Mouse (Mus musculus): ENCODE results near the gene Mtg2.

The Mtg2 gene

GRCm38 (mm10) chr2:180070481-180071453, at the start of gene Mtg2:
TSS of gene Mtg2 (plus strand) at chr2:180070588.
- peak; percentile 95 for DNase-seq

DNA sequence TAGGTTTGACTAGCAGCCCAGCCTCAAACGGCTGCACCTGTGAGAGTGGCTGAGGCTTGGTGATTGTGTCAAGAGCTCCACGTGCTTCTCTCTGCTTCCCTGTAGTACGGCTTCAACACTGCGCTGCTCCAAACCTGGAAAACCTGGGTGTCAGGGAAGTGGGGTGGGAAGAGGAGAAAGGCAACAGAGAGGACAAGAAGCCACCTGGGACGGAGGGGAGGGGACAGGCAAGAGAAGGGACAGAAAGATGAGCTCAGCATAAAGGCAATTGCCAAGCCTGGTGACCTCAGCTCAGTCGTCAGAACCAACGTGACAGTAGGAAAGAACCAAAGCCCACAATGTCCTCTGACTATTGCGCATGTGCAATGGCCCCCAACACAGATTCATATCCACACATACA, 49.5 kb upstream of the Mtg2 start:
- DNase-seq = peak; percentile 39

GRCm38 (mm10) chr2:180022751-180023150, 47.6 kb upstream of the Mtg2 start:
- peak; percentile 21 for DNase-seq

- DNase-seq = peak; percentile 100
Observed at GRCm38 (mm10) chr2:180024401-180025098, 45.8 kb upstream of the Mtg2 start, which contains the start of gene Lsm14b. TSS of gene Lsm14b (plus strand) at chr2:180024987.

GRCm38 (mm10) chr2:180025135-180025860, 45.1 kb upstream of the Mtg2 start:
- DNase-seq = peak; percentile 69

DNA sequence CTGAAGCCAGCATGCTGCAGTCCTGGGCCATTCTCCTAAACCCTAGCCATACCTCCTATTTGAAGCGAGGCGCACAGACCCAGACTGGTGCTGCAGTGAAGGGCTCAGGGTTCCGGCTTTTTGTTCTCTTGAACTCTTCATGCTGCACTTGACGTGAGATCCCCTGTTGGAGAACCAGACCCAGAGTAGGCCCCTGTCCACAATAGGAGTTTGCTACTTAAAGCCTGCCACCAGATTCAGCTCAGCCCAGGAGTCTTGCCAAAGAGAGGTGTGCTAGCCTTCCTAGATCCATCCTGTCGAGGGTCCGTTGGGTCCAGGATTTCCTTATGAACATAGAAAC, 44.6 kb upstream of the Mtg2 start:
- DNase-seq = peak; percentile 24

- no peak for DNase-seq
Observed at GRCm38 (mm10) chr2:180027768-180028167, 42.6 kb upstream of the Mtg2 start.

DNA sequence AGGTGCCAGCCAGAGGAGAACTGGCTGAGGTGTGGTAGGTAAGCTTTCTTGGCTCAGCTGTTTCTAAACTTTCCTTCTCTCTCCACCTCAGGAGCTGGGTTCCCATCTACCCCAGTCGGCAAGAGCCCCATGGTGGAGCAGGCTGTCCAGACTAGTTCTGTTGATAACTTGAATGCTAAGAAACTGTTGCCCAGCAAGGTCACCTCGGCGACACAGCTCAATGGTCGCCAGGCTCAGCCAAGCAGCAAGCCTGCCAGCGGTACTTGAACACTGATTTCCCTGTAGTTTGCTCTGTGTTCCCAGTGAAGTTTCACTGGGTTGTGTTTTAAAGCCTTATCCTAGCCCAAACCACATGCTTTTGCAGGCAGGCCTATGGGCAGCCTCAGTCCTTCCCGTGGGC, 39.1 kb upstream of the Mtg2 start:
- DNase-seq = no peak

DNA sequence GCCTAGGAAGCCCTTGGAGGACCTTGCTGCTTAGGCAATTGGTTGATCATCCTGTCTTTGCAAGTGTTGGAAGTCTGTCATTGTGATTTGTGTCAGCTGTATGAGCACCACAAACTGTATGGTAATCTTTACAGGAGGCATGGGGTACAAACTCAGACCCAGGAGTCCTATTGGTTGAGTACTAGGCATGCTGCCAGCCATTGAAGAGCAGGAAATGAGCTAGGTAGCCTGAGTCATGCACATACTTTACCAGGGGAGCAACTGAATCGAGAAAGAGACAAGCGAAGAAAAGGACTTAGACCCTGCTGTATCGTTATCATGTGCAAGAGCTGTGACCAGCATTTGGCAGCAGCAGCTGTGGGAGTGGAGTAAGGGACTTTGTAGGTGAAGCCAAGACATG, 37.5 kb upstream of the Mtg2 start:
- no peak for DNase-seq

- DNase-seq = no peak
Observed at GRCm38 (mm10) chr2:180033956-180034355, 36.4 kb upstream of the Mtg2 start.

DNA sequence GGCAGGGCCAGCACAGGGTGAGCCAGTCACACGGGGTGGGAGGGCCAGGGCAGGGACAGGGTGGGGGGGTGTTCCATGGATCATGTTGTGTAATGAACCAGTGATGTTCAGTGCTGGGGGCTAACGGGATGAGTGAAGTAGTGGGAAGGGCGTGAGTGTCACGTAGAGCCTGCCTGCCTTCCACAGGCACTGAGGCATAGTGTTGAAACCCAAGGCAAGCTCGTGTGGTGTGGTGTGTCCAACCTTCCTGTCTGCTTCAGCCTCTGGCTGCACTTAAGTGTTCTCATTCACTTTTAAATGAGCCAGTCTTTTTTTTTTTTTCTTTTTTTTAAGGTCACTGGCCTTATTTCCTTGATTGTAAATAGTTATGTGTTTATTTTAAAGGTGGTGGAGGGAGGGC, 35.6 kb upstream of the Mtg2 start:
- DNase-seq = no peak

DNA sequence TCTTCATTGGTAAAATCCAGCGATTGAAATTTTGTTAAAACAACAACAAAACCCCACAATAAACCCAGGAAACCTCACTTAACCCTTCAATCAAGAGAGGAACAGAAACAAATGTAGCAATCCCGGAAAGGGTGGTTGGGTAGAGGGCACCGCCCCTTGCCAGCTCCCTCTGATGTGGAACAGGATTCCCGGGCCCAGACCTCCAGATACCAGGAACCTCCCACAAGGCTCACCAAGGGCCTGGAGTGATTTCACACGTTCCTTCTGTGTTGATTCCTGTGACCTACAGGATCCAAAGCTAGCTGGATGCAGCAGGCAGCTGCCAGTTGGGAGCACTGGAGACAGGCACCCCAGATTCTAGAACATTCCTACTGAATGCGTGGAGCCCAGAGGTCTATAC, 30.0 kb upstream of the Mtg2 start:
- DNase-seq = no peak

- no peak for DNase-seq
Observed at GRCm38 (mm10) chr2:180041577-180042255, 28.7 kb upstream of the Mtg2 start.

GRCm38 (mm10) chr2:180042256-180042857, 28.0 kb upstream of the Mtg2 start, which contains the start of the genes Psma7 and Ss18l1:
TSS of gene Psma7 (minus strand) at chr2:180042433.
TSS of gene Ss18l1 (plus strand) at chr2:180042509.
- DNase-seq = peak; percentile 88

DNA sequence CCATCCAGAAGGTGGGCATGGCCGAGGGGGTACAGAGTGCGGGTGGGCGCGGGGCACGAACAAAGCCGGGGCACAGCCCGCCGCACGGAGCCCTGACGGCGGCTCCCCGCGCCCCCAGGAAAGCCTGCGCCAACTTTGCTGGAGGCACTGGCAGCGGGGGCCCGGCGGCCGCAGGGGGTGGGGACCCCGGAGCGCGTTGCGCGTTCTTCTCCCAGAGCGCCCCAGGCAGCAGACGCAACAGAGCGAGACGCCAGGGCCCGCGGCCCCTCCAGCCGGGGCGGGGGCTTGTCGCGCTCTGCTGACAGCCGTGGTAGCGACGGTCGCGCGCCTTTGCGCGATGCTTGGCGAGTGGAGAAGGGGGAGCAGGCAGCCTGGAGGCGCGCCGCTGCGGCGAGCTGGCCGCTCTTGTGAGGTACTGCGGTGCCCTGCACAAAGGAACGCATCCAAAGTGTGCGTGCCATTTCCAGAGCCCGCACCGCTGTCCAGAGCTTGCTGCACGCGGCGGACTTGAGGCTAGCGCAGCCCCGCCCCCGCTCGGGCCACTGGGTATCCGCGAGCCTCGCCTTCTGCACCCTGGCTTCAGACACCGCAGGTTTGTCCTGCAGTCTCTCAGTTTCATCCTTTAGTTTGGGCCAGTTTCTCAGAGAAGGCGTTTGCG, 27.4 kb upstream of the Mtg2 start:
- peak; percentile 60 for DNase-seq

- no peak for DNase-seq
Observed at GRCm38 (mm10) chr2:180045283-180045682, 25.1 kb upstream of the Mtg2 start.

- DNase-seq = no peak
Observed at GRCm38 (mm10) chr2:180047580-180047979, 22.8 kb upstream of the Mtg2 start.

- no peak for DNase-seq
Observed at GRCm38 (mm10) chr2:180047980-180048635, 22.3 kb upstream of the Mtg2 start.

- DNase-seq = peak; percentile 86
Observed at GRCm38 (mm10) chr2:180050986-180051385, 19.4 kb upstream of the Mtg2 start.

DNA sequence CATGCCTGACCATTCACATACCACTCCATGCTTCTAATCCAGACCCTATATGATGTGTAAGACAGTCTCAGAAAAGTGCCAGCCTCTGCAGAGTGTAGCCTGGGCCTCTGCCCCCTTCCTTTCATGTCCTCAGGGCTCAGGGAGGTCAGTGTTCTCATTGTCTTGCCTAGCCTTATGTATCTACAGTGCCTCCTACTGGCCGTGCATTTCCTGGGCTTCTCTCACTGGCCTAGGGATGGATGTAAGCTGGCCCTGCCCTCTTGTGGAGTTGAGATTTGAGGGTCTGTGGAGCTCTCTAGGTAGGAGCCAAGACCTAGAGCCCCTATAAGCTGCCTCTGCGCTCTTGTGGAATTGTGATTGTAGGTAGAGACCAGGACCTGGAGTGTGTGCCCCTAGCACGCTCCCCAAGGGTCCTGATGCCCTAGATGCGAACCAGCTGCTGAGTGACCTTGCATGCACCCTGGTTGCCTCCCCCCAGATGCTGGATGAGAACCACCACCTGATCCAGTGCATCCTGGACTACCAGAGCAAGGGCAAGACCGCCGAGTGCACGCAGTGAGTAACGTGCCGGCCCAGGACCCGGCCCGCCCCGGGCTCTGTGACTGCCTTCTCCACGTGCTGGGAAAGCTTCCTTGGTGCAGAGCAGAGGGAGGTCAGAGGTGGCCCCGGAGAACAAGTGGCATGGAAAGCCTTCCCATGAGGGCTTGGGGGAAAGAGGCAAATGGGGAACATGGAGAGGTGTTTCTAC, 18.2 kb upstream of the Mtg2 start:
- no peak for DNase-seq

Measured in cerebellum, adult 11 months (tissue).